Mouse (Mus musculus) cerebellum, adult 8-10 months (tissue): ENCODE measurements around the gene Msh3.
"Not testable (repeated sequence)": the region's sequence is repeated elsewhere in the genome, so short reads cannot be mapped to it uniquely, and the experiment has no call there.

Experiments used
- DNase-seq: peaks from one replicate; pipeline ENCODE4 v3.0.0; 2022

Gene Msh3

GRCm38 (mm10) chr13:92246966-92247365, 107.8 kb downstream of the Msh3 start:
- DNase-seq = no peak

- no peak for DNase-seq
These were observed 110.1 kb downstream of the Msh3 start for GRCm38 (mm10) chr13:92244731-92245130.

DNA sequence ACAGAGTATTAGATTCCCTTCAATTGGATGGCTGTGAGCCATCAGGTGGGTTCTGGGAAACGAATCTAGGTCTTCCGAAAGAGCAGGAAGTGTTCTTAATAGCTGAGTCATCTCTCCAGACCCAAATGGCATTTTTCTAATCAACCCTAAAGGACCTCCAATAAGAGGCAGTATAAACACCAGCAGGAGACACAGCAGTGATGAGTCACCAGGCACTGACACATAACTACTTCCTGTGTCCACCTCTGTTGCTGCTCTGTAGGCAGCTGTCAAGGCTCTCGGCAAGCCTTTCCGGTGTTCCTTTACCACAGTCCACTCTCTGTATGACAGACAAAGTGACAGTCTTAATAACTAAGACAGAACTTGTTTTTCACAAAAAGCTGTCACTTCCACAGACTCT, 113.4 kb downstream of the Msh3 start:
- DNase-seq = no peak

GRCm38 (mm10) chr13:92237887-92238286, 116.9 kb downstream of the Msh3 start:
- DNase-seq = no peak

DNA sequence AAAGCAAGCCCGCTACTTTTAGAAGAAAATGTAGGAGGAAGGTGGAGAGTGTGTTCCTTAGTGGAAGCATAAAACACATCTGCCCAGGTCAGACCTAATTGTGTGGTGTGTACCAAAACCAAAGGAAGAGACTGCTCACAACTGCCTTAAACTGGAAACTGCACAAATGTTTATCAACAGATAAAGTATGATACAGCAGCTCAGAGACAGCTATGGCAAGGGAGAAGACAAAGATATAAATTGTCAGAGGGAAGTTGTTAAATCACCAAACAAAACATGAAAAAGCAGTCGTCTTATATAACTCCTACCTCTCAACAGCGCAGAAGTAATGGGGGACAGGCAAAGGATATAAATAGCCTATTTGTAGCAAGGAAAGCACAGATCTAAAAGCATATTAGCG, 117.8 kb downstream of the Msh3 start:
- DNase-seq = no peak

DNA sequence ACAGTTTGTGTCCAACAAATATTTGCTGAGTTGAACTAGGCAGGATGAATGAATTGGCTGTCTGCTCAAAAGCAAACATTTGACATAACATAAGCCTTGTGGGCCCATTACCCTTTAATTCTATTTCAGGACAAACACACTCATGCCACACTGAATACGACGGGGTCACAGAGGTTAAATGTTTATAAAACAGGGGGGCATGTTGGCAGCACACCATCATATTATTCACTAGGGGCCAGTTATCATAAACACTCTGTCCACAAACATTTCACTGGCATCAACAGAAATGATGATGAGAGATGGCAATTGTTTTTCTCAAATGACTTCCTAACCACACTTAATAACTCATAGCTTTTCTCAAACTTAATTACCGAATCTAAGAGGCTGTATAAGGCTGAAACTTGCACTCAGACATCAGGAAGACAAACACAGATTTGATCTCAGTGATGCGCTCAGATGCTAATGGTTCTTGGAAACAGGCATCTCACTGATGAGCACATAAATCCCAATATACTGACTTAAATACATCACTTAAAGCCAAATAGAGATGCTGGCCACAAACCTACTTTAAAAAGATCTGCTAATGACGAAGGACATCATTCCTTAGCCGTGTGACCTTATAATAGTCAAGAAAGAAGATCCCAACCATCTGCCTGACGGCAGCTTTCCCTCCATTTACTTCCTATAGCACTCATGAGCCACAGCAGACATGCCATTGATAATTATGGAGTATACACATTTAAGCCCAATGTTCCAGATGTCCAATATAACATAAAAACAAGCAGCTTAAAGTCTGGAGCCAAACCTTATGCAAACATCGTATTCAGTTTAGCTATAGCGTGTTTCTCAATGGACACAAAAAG, 122.5 kb downstream of the Msh3 start:
- no peak for DNase-seq

DNA sequence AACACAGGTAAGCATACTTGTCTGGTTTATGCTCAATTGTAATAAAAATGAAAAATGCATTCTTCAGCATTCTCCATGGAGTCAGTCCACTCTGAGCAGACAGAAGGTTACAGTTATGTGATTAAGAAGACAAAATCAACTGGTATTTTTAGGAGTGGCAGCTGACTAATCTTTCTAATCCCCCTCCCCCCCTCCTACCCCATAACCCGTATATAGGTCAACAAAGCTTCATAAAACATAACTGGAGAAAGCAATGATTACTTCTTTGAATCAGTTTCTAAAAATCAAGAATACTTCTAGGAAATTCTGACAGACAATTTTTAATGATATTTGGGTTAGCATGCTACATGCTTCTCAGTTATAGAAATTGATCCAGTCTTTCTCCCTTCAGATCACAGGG, 126.8 kb downstream of the Msh3 start:
- no peak for DNase-seq

DNA sequence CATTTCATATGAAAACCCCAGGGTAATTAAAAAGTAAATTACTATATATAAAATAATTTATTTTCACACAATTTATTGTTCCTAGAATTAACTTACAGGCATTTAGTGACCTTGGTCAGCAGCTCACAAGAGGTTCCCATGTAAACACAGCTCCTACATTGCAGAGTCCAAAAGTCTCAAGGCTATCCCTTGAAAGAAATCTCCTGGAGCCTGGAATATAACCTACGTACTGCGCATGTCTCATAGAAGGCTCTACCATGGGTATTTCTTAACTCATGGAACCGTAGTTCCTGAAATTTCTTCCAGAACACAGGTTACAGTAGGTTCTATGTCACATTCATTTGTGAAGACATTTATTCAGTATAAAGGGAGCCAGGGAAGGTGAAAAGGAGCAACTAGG, 131.2 kb downstream of the Msh3 start:
- DNase-seq = no peak

- DNase-seq = no peak
These were observed 132.0 kb downstream of the Msh3 start for GRCm38 (mm10) chr13:92222763-92223162.

- no peak for DNase-seq
These were observed 135.0 kb downstream of the Msh3 start for GRCm38 (mm10) chr13:92219774-92220173.

- no peak for DNase-seq
These were observed 137.6 kb downstream of the Msh3 start for GRCm38 (mm10) chr13:92217216-92217615.

GRCm38 (mm10) chr13:92196860-92197259, 157.9 kb downstream of the Msh3 start:
- DNase-seq = no peak

GRCm38 (mm10) chr13:92193806-92194205, 161.0 kb downstream of the Msh3 start:
- DNase-seq = not testable (repeated sequence)

DNA sequence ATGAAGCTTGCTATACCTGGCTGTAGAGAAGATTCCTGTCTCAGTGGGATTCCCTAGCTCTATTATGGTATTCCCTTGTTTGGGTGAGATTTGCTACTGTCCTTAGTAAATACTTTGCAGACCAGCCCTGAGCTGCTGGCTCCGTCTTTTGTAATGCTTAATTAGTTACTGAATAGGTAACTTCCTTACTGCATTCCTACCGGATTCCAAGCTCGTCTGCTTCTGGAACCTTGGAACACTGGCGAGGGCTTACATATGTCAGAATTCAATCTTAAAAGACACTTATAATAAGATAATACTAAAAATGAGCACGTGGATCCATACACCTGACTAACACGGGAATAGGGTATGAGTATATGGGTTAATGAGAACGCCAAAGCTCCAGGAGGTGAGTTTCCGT, 182.1 kb downstream of the Msh3 start:
- not testable (repeated sequence) for DNase-seq
